Mouse (Mus musculus) activated CD4-positive, CD25-positive, alpha-beta regulatory T cell, adult 4 months (primary cell): ENCODE data around the gene Tcl1b2. TPM values are rescaled to one million over a fixed set of nuclear protein-coding genes. Genes with fewer than 3 reads are reported as not detected.
"Not testable (repeated sequence)": the region's sequence is repeated elsewhere in the genome, so short reads cannot be mapped to it uniquely, and the experiment has no call there.

ENCODE experiments used
- ATAC-seq: one replicate; pipeline ENCODE4 v1.8.0; 2017
- polyA plus RNA-seq, 2 experiments: library from polyadenylated mRNA; unstranded; fragments of 100-300 nt; shearing (Covaris generic); gene quantifications; one replicate each; pipeline ENCODE4 v1.2.1; 2017

Tcl1b2 gene
- polyA plus RNA-seq, result not detected

DNA sequence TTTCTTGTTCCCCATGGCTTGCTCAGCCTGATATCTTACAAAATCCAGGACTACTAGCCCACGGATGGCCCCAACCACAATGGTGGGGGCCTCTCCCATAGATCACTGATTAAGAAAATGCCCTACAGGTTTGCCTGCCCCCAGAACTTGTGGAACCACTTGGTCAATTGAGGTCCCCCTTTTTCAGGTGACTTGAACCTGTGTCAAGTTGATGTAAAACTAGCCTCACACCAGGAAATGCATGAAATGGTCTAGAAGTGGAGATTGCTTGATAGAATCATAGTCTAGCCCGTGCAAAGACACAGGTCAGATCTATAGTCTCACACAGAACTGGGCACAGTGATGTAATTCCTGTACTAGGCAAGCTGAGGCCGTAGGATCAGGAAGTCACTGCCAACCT lies at the start of gene Tcl1b2:
Gene Tcl1b2 (plus strand): TSS at position 301 of the 400 bp plus-strand sequence.
- no peak for ATAC-seq

- no peak for ATAC-seq
These were observed 46.3 kb upstream of the Tcl1b2 start for GRCm38 (mm10) chr12:105099466-105100044.

DNA sequence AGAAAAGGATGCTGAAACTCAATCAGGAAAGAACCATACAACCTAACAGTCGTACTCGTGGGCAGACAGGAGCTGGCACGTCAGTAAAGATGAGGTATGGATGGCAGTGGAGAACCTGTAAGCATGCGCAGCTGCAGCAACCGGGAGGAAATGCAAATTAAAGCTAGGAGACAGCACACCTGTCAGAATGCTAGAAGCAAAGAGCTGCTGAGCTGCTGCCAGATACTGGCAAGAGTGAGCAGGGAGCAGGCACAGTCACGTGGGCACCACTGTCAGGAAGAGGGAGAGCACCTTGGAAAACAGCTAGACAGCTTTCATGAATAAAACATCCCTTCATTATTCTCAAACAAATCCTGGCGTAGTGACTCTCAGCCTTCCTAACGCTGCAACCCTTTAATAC lies 42.9 kb upstream of the Tcl1b2 start:
- no peak for ATAC-seq

DNA sequence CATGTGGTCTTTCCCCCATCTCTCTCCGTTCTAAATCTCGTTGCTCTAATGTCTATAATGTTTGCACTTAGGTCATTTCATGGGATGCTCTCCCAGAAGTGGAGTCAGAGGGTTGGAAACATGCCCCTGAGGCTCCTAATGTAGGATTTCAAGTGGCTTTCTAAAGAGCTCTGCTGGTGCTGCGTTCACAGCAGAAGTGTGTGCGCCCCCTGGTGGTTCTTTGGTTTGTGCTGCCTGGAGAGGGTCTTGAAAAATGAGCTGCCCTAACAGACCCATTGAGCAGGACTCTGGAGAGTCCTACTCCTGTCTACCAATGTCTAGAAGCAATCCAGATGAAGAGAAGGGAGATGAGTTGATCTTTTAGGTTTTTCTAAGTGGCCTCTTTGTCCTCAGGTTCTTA lies 41.8 kb upstream of the Tcl1b2 start:
- no peak for ATAC-seq

DNA sequence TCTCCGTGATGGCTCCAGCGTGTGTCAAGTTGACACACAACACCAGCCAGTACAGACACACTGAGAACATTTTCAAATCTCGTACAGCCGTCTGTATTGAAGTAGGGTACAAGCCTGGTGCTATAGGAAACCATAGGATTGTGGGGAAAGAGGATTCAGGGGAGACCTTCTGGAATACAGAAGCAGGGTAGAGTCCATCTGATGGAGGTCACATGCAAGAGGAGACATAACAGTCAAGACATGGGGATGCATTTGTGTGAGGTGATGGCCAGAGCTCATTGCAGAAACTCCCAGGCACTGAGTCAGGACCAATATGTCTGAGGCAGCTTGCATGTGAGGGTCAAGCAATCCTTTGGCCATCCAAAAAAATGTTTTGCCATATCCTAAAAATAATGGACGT lies 40.5 kb upstream of the Tcl1b2 start:
- no peak for ATAC-seq

DNA sequence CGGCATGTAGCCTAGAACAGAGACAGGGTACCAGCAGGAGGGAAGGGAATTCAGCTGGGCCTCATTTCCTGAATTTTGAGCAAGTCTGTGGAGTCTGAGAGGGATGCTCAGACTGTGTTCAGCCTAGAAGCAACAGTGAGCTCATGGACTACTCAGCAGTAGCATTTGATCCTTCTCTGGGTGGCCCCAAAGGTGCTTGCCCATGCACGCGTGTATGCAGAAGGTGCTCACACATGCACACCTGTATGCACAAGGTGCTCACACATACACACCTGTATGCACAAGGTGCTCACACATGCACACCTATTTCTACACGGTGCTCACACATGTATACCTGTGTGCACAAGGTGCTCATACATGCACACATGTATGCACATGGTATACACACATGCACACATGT lies 37.0 kb upstream of the Tcl1b2 start:
- ATAC-seq, result no peak

DNA sequence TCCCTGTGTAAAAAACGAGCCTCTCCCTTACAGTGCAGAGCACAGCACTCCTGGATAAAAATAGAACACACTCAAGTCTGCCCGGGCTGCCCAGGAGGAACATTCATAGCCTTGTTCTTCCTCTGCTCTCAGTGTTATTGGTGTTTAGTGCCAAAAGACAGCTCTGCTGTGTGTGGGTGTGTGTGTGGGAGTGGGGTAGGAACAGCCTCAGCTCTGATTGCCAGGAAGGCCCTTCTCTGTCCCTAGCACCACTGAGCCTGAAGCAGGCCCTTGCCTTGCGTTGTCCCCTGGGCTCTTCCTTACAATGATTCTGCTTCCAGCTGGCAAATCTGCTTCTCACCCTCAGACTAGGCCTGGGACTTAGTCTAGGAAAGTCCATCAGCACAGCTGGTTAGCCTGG lies 36.4 kb upstream of the Tcl1b2 start:
- no peak for ATAC-seq

DNA sequence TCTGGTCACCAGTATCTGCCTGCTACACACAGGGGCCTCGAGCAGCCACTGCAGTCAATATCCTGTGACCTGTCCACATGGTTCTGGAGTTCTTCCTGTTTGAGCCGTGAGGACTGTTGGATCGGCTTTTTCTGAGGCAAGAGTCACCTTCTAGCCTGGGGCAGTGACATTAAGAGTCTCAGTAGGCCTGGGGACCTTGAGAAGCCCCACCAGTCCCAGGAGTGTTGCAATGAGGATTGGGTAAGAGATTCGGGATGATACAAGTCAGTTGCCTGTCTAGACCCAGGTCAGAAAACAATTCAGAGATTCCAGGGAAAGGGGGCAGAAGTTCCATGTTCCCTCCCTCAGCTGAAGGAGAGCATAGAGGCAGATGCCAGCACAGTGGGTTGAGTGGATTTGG lies 36.0 kb upstream of the Tcl1b2 start:
- no peak for ATAC-seq

DNA sequence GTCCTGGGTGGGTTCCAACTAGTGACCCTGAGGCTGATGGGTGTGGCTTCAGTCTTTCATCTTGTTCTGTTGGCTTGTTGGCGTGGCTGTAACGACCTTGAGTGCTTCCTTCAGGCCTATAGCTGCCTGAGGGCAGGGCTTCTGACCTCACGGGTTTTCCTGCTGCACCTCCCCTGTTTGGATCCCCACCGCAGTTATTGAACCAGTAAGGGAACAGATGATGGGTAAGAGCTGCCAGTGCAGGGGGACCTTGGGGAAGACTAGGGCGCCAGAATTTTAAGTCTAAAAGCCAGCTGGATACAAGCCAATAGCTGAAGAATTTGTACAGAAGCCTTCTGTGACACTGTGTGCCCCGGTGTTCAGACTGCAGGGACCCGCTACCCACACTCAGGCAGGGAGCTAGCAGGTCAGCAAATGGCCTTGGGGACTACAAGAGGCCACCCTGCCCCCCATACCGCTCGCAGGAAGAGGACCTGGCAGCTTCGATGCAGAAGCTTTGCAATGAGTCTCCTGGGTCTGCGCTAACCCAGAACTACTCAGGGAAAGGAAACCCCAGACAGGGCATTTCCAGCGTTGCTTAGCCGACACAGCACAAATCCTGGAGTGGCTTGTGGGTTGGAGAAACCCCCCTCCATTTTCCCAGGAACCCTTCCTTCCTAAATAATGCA lies 33.4 kb upstream of the Tcl1b2 start:
- ATAC-seq, result no peak

GRCm38 (mm10) chr12:105116648-105117047 lies 29.2 kb upstream of the Tcl1b2 start:
- ATAC-seq, result no peak

- ATAC-seq, result no peak
These were observed 20.5 kb upstream of the Tcl1b2 start for GRCm38 (mm10) chr12:105125362-105125761.

DNA sequence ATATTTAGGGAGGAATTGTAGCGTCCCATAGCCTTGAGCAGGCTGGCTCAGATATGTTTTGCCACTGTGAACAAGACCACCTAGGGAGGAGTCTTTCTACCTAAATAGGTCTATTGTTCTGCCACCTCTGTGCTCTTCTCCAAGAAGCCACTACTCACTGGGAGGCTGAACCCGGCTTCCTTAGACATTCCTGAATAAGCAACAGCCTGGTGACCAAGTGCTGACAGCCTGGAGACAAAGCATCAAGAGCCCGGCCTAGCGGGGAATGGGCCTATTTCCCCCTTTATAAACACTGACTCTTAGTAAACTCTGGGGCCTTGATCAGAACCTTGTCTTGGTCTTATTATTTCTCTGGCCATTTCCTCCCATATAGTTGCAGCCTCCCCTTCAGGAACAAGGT lies 19.3 kb upstream of the Tcl1b2 start:
- no peak for ATAC-seq

DNA sequence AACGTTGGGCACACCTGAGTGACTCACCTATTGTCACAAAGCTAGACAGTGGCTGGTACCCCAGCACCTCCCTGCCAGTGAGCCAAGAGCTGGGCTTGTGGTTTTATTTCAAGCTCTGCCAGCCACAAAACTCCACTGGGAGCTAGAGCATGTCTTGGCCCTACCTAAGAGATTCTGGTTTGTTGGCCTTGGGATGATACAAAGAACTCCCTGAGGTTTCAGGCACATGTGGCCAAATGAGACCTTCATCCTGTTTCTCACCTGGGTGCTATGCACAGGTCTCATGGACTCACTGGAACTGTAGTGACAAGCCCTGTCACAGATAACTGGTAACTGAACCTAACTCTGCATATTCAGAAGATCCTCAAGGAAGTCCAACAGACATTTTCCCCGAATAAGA lies 18.2 kb upstream of the Tcl1b2 start:
- ATAC-seq, result no peak

- ATAC-seq, result not testable (repeated sequence)
These were observed 16.2 kb upstream of the Tcl1b2 start for GRCm38 (mm10) chr12:105129494-105130205.

DNA sequence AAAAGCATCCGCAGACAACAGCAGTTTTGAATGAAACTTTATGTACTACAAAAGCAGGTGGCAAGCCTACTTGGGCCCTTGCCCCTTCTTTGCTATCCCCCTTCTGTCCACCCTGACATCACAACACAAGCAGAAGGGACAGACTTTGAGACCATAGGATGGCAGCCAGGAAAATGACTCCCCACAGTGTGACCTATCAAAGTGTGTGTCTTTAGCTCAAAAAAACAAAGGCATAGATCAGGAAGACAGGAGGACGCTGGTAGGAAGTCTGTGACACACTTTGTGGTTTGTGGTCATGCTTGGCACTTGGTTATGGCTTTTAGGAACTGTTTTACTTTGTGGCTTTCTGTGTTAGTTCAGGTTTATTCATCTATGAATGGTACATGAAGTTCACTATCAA lies 11.6 kb upstream of the Tcl1b2 start:
- not testable (repeated sequence) for ATAC-seq

GRCm38 (mm10) chr12:105134826-105135225 lies 11.0 kb upstream of the Tcl1b2 start:
- not testable (repeated sequence) for ATAC-seq

- ATAC-seq, result not testable (repeated sequence)
These were observed 8.1 kb upstream of the Tcl1b2 start for GRCm38 (mm10) chr12:105137729-105138128.

DNA sequence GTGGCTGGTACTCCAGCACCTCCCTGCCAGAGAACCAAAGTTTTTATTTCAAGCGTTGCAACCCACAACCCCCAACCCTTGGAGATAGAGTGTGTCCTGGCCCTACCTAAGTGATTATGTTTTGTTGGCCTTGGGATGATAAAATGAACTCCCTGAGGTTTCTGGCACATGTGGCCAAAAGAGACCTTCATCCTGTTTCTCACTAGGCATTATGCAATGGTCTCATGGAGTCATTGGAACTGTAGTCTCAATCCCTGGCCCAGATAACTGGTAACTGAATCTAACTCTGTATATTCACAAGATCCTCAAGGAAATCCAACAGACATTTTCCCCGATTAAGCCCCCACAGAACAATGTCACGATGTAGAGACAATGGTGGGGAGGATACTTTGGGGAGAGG lies 2.7 kb upstream of the Tcl1b2 start:
- no peak for ATAC-seq

DNA sequence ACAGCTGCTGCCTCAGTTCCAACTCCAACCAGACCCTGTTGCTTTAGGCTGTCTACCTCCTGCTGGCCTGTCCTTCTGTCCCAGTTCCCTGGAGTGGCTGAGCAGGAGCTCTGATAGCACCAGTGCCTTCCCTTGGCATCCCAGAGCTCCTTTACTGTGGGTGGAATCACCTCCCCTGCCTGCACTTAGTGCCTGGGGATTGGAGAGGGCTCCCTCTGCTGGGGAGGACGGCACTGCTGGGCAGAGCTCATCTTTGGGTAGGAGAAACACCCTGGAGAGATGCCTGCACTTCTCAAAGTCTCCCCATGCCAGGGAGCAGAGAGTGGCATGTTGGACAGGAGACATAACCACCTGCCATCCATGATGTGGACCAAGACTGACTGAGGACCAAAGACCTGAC lies 886 bp upstream of the Tcl1b2 start:
- ATAC-seq, result not testable (repeated sequence)

DNA sequence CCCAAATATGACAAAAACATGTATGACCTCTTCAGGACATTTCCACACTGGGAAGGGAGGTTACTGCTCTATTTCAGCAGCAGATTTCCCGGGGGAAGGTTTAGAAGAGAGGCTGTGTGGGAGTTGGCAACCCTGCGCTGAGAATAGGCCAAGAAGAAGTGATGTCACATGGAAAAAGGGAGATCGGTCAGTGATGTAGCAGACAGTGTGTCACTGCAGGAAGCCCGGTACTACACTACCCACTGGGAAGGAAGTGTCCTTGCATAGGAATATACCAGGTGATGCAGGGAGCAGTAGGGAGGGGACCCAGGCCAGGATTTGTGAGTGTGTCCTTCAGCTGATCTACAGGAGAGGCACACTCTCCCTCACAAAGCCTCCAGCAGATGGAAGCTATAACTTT lies 9.5 kb downstream of the Tcl1b2 start:
- not testable (repeated sequence) for ATAC-seq

- ATAC-seq, result no peak
These were observed 13.0 kb downstream of the Tcl1b2 start for GRCm38 (mm10) chr12:105158842-105159241.

DNA sequence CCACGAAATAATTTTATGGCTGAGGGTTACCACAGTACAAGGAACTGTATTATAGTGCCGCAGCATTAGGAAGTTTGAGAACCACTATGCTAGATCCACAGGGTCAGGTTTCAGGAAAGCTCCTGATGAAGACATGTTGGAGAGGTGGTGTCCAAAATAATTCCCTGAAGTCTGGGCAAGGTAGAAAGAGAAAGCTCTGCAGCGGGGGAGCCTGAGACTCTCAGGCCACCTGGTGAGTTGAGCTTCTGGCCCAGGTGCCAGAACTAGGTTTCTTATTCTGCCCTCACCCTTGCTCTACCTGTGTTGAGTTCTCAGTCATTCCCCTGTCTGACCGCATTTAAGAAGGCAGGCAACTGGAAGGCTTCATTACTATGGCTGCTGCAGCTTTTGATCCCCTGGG lies 13.6 kb downstream of the Tcl1b2 start, which contains the start of gene Tcl1b1:
Gene Tcl1b1 (plus strand): TSS at position 301 of the 400 bp plus-strand sequence.
- ATAC-seq, result no peak

- no peak for ATAC-seq
These were observed 20.9 kb downstream of the Tcl1b2 start for GRCm38 (mm10) chr12:105166734-105167133.

GRCm38 (mm10) chr12:105173366-105173765 lies 27.6 kb downstream of the Tcl1b2 start:
- no peak for ATAC-seq
